Mouse (Mus musculus) frontal cortex, adult (tissue): ENCODE measurements around the gene Gm973.

Source experiments
- ATAC-seq: cut with Nextera tagmentation; 2 replicates; pipeline ENCODE4 v1.9.2; 2017; ENCODE audit warnings: mild to moderate bottlenecking, moderate library complexity, mixed read lengths; ENCODE audit not compliant: low TSS enrichment

The Gm973 gene

DNA sequence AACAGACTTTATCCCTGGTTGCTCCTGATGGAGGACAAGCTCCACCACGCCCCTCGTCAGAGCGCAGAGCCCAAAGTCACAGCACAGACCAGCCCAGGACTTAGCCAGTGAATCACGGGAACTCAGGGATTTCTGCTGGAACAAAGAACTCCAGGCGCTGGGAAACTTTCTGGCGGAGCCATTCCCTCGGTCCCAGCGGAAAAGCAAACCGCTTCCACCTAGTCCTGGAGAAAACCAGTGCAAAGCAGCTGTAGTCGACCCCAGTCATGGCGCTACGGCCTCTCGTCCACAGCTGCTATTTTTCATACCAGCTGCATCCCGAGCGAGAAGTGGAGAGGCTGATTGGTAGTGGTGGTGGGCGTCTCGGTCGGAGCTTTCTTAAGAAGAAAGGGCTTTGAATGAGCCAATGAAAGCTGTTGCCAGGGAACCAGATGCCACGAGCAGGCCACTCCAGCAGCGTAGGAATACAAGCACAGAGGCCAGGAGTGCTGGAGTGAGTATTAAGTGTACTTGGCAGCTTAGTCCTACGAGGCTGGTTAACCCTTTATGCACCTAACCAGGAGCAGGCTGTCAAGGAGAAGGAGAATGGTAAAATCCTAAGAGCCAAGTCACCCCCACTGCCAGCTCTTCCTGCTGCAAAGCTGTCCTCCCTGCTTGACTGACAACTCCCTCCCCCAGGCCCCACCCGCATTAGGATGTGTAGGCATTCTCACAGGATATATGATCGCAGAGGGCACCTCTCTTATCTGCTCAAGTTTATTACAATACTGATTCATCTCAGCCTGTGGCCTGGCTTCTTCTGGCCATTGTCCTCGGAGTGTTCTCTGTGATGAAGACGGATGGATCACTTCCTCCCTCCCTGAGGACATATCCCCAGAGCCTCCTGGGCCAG, at the start of gene Gm973:
Gene Gm973 (plus strand): TSS at position 239 of the 892 bp plus-strand sequence.
- peak; percentile 79 for ATAC-seq

DNA sequence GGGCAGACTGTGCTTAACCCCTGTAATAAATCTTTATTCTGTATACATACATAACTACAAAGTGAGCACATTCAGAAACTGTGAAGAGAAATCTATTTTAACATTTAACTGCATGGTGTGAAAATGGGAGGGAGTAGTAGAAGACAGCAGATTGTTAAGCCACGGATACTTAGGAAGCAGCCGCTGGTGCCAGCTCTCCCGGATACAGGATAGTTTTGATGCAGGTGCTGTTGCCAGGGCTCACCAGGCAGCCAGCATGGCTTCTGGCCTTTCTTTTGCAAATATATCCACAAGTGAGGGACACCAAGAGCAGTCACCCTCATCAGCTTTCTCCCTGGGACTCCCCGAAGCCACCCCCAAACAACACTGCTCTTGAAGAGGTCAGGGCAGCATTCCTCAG, 46.9 kb upstream of the Gm973 start:
- peak; percentile 89 for ATAC-seq

DNA sequence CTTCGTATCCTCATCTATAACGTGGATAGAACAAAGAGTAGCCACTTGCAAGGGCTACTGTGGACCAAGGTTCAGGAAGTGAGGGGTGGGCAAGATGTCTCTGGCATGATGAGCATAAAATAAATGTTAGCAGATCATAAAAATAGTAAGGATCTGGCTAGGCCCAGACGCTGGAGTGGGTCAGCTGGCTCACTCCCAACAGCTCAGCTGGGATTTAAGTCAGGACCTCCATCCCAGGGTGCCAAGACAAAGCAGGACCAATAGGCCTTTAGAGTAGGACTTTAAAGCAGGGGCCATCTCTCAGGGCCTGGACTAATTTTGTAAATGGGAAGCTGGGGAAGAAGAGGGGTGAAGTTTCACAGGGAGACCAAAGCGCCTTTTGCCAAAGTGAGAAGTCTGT, 45.3 kb upstream of the Gm973 start:
- ATAC-seq: no peak

DNA sequence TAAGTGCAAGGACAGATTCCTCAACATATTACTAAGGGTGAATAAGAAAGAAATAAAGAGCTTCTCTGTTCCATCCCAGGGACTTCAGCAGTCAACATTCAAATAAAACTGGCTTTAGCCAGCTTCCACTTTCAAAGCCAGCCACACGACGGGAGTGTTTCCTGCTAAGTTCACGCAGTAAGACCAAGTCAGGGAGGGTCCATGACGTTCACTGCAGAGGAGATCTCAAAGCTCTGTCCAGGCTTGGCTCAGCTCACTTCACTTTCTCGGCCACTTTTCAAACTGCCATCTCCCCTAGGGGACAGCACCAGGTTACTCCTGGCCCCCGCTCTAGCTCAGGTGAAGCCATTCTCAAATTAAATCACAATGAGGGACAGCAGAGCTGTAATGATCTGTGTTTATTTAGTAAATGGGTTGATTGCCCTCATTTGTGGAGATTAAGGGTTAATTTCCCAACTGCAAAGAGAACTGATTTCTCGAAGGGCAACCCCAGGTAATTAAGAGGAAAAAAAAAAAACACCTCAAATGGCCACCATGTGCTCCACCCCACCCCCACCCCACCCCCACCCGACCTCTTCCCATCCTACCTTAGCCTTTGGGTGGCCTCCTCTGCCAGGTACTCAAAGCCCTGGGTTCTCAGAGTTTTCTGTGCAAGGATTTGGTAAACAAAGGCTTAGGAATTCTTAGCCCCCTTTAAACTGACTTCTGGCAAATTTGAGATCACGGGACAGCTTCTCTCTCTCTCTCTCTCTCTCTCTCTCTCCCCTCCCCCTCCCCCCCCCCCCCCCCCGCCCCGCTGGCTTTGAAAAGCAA, 43.5 kb upstream of the Gm973 start:
- ATAC-seq: no peak

DNA sequence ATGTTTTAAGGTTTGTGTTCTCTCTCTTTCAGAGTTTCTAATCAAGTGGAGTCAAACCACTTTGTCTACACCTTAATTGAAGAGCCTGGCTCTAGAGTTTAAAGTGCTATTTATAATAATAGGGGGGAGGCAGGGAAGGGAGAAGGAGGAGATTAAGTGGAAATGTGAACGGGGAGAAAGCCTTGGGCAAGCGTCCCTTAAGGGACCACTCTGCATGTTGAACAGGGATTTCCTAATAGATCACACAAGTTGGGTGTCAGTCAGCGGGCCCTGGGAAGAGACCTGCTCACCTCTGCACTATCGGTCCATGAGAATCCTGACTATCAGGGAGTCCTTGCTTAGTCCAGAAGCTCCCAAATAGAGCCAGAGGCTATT, 42.9 kb upstream of the Gm973 start:
- ATAC-seq: no peak

DNA sequence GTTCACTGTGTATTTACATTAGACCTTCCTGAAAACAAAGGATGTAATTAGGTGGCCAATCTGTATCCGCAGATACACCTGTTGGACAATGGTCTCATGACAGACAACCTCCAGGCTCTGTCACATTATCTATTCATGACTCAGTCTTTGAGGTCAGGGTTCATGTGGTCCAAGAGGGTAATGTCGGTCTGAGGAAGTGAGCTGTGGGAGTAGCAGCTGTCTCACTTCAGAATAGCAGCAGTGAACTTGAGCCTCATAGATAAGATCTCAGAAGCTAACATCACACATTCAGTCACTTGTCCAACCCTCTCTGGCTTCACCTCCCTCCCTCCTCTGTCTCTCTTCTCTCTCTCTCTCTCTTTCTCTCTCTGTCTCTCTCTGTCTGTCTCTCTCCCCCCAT, 40.4 kb upstream of the Gm973 start:
- ATAC-seq: no peak

DNA sequence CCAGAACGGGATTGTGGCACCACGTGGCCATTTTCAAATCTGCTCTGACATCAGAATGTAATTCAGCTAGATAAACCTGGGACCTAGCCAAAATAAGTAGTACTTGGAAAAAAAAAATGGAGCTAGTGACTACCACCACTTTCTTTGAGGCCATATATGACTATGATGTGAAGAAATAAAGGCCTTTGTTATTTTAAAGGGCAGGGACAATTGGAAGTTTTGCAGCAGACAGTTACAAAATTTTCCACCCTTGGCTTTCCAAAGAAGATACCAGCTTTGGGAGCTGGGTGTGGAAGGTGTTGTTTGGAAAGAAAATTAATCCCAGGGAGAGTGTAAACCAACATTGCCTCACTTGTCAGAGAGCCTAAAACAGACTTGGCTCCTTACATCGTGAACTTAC, 37.2 kb upstream of the Gm973 start:
- no peak for ATAC-seq

DNA sequence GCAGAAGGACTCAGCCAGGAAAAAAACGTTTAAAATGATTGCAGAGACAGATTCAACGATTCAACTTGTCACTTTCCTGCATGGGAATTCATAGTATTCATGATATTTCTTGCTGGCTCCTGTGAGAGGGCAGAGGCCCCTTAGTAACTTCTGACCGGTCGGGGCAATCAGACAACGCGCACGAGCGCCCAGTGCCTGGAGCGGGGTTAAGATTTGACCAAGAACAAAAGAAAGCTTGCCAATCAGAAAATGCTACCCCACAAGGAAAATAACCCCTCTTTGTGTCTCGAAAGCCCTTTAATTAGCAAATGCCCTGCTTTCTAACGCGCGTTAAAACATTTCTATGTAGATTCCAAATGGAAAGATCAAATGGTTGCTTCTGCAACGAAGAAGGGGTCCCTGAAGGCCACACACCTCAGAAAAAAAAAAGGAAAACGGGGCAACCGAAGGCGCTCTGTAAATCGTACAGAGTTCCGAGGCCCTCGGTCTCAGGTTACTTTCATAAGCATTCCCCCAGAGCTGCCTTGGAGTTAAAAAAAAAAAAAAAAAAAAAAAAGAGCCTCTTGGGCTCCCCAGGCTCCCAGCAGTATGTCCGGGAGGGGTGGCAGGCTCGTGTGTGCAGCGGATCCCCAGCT, 35.1 kb upstream of the Gm973 start:
- no peak for ATAC-seq

DNA sequence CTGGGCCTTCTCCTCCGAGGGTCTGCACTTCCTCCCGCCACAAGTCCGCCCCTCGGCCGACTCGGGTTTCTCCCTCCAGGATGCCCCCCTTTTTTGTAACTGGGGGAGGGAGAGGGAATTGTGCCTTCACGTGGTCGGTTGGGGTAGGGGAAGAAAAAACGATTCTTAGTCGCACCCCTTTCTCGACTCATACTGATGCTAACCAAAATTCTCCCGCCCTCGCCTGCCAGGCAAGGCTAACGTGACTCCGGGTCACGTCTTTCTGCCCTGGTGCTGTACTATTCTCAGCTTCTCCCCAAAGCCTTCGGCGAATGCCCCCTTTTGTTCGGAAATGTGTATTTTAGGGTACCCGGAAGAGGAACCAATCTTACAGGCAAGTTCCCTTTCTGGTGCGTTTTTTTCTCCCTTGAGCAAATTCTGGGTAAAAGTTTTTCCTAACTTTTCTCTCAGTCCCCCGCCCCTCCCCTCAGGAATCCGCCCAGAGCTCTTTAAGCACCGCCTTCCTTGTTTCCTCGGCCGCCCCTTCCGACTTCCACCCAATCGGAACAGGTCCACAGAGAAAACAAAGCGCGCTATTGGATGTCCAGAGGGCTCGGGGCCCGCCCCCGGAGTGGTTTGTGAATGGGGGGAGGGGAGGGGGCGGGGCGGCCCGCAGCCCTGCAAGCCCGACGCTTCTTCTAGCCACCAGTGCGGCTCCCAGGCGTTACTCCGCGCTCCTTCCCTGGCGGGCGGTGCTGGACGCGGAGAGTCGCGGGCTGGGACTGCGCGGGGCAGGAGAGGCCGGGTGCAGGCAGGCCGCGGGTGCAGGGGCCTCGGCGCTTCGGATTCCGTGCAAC, 34.4 kb upstream of the Gm973 start:
- peak; percentile 79 for ATAC-seq

DNA sequence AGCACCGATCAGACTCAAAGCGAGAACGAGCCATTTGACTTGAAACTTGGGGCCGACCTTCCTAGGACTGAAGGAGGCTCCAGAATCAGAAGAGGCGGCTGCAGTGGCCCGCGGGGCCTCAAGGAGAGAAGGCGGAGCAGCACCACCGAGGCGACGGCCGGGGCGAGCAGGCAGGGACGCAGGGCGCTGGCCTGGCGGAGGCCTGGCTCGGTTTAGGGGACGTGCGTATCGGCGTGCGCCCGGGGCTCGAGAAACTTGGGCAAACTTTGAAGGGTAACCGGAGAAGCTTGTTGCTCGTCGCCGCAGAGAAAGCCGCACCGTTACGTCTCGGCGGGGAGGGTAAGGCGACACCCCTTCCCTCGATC, 33.8 kb upstream of the Gm973 start, which contains the start of gene Fzd7:
Gene Fzd7 (plus strand): TSS at position 94 of the 365 bp plus-strand sequence.
- 0 out of 2 replicates have a peak, but pooled peaks have one; percentile 1 for ATAC-seq

DNA sequence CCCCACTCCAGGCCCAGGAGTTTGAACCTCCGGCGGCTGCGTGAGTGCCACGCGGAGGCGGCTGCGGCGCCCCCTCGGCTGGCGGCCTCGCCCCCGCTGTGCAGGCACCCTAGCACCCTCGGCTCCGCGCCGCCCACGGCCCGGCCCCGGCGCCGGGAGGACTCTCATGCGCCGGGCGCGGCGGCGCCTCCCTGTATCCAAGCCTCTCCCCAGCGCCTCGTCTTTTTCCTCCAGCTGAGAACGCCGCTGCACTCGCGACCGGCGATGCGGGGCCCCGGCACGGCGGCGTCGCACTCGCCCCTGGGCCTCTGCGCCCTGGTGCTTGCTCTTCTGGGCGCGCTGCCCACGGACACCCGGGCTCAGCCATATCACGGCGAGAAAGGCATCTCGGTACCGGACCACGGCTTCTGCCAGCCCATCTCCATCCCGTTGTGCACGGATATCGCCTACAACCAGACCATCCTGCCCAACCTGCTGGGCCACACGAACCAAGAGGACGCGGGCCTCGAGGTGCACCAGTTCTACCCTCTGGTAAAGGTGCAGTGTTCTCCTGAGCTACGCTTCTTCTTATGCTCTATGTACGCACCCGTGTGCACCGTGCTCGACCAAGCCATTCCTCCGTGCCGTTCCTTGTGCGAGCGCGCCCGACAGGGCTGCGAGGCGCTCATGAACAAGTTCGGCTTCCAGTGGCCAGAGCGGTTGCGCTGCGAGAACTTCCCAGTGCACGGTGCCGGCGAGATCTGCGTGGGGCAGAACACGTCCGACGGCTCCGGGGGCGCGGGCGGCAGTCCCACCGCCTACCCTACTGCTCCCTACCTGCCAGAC, 33.2 kb upstream of the Gm973 start:
- peak; percentile 41; the same call in 1 of the 2 replicates for ATAC-seq

DNA sequence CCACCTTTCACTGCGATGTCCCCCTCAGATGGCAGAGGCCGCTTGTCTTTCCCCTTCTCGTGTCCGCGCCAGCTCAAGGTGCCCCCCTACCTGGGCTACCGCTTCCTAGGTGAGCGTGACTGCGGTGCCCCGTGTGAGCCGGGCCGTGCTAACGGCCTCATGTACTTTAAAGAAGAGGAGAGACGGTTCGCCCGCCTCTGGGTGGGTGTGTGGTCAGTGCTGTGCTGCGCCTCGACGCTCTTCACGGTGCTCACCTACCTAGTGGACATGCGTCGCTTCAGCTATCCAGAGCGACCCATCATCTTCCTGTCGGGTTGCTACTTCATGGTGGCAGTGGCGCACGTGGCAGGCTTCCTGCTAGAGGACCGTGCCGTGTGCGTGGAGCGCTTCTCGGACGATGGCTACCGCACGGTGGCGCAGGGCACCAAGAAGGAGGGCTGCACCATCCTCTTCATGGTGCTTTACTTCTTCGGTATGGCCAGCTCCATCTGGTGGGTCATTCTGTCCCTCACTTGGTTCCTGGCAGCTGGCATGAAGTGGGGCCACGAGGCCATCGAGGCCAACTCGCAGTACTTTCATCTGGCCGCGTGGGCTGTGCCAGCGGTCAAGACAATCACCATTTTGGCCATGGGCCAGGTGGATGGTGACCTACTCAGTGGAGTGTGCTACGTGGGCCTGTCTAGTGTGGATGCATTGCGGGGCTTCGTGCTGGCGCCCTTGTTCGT, 32.4 kb upstream of the Gm973 start:
- peak; percentile 36 for ATAC-seq

DNA sequence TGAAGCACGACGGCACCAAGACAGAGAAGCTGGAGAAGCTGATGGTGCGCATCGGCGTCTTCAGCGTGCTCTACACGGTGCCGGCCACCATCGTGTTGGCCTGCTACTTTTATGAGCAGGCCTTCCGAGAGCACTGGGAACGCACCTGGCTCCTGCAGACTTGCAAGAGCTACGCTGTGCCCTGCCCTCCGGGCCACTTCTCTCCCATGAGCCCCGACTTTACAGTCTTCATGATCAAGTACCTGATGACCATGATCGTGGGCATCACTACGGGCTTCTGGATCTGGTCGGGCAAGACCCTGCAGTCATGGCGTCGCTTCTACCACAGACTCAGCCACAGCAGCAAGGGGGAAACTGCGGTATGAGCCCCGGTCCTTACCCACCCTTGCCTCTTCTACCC, 31.8 kb upstream of the Gm973 start:
- ATAC-seq: no peak

DNA sequence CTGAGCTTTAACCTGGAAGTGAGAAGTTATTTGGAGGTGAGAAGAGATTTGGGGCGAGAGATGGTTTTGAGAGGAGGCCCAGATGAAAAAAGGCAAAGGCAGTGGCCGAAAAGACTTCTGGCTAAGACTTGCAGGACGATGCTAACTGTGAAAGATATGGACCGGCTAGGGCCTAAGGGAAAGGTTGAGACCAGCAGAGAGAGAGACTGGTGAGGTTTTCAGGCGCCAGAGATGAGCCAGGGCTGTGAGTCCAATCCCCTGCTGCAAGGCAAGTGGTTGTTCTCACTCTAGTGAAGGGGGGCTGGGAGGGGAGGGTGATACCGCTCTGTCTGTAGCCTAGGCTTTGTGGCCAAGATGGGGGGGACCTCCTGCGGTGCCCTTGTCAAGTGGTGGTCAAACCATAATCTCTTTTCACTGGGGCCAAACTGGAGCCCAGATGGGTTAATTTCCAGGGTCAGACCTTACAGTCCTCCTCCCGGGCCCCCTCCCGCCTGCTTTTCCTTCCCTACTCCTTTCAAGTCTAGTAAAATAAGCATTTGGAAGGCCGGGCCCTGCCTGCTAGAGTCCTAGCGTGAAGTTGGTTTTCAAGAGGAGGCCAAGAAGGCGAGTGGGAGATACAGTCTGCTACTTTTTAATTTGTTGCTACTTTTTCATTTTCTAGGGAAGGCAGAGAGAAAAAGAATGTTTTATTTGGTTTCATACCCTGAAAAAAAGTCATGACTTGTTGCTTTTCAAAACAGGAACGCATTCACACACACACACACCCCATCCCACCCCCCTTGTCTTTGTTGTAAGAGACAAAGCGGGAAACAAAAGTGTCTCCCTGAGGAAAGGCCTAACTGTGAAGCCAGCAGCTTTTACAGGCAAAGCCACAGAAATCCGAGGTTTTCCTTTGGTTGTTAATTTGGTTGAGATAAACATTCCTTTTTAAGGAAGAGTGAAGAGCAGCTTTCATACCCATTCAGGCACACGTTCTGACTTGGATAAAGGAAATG, 31.0 kb upstream of the Gm973 start:
- ATAC-seq: no peak

DNA sequence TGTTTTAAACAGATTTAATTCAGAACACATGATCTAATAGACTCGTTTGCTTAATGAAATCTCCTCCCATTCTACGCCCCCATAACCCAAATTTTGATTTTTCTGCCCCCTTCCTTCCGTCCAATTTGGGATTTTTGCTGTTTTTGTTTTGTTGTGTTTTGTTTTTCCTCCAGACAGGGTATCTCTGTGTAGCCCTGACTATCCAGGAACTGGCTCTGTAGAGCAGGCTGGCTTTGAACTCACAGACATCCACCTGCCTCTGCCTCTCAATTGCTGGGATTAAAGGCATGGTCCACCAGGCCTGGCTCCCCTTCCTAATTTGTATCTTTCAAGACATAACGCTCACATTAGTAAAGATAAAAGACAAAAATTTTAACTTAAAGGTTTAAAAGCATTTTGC, 30.3 kb upstream of the Gm973 start:
- no peak for ATAC-seq

DNA sequence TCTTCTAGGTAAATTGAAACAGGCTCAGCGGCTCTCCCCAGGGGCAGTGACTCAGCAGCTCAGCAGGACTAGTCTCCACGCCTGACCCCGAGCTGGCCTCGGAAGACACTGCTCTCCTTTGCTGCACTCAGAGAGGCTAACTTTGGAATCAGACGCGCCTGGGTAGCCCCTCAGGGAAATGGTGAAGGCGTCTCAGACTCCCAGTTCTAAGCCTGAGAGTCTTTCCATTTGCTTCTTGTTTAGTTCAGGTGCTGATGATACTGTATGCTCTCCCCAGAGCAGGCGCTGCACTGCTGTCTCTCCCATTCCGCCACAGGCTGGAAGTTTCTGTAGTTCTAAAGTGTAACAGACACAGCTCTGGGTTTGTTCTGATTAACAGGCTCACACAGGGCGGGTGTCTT, 28.4 kb upstream of the Gm973 start:
- ATAC-seq: no peak

DNA sequence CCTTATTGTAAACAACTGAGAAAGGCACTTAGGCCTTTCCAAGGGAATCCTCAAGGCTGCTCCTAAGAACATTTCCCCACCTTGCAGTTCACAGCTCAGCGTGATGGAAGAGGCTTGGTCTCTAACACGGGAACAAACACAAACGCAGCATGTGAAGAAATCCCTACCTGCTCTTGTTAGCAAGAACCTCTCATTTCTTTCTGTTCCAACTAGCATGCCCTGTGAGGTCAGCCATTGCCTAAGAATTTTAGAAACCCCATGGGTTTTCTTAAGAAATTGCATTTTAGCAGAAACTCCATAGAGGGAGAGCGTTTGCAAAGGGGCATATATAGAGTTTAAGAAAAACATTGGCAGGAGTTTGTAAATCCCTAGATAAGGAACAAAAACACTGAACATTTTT, 27.6 kb upstream of the Gm973 start:
- no peak for ATAC-seq

DNA sequence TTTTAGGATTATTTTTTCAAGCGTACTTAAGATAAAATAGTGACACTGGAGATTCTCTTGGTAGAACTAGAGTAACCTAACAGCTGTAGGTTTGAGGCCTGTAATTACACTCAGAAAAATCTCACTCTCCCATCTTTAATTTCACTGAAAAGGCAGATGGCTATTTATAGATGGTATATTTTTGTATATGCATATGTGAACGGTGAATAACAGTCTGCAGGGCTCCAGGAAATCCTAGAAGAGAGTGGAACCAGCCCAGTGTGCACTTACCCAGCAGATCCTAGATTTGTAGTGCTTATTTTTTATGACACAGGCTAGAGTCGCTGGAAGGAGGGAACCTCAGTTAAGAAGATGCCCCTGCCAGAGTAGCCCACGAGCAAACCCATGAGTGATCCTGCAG, 27.1 kb upstream of the Gm973 start:
- ATAC-seq: peak; percentile 94

DNA sequence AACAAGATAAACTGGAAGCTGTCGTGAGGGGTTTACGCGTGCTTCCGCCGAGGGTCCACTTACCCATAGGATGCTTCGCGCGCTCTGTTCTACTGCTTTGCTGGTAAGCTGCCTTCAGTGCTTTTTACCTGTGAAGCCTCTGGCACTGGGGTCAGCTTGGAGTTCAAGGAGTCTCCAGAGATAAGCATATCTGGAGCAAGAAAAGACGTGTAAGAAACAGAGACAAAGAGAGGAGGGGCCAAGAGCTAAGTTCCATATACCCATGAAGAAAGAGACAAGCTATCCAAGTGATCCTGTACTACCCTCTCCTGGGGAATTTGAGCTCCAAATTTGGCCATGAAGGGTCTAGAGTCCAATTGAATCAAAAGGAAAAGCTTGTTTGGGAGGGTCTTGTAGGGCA, 24.5 kb upstream of the Gm973 start:
- ATAC-seq: no peak
